In genomic region chr11:90664345-90664986, GRCm38 (mm10) we compare ENCODE assay signal across 8 mouse cellular contexts. TPM values are rescaled to one million over a fixed set of nuclear protein-coding genes. Genes with fewer than 3 reads are reported as not detected.
DNase-seq lines count a peak whose midpoint lies in the region; ATAC-seq and TF ChIP-seq lines count a peak whose summit lies in the region.

No protein-coding gene starts in this region.

- DNase-seq in kidney, adult 2 months, result peak; percentile 19
- DNase-seq in kidney, postnatal 10 days, result no peak
- peak; percentile 41 for DNase-seq in limb, embryonic 11.5 days (ENCODE audit: low spot score)
- no peak for DNase-seq in adrenal gland, postnatal 10 days
- DNase-seq in adrenal gland, postnatal 4 days (ENCODE audit: low spot score in 2 of 2), result no peak
- DNase-seq in gastrocnemius, adult 2 months, result no peak

- no peak for TF ChIP-seq CTCF in kidney, adult 2 months (conservative IDR thresholded peaks at IDR 0.05; ENCODE audit: insufficient read depth, insufficient read length, low read depth, low read length)
- TF ChIP-seq CTCF in gastrocnemius, adult 2 months (IDR thresholded peaks at IDR 0.05), result no peak

- WGBS in kidney, adult 2 months, result 10% methylated on average over 8 of the region's 8 CpGs
- WGBS in embryonic facial prominence, embryonic 13.5 days, result 24% methylated on average over 8 of the region's 8 CpGs
- WGBS in limb, embryonic 11.5 days, result 4% methylated on average over 8 of the region's 8 CpGs
- 3% methylated on average over 8 of the region's 8 CpGs for WGBS in neural tube, embryonic 13.5 days

- H3K4me1 ChIP-seq in kidney, adult 2 months (ENCODE audit: control insufficient read depth, insufficient read depth, low read length), result 0 out of 2 replicates have a peak, but pooled peaks cover 5% of the 10 kb centered on the region
- H3K4me1 ChIP-seq in embryonic facial prominence, embryonic 13.5 days, result peaks cover 36% of the 10 kb centered on the region
- H3K4me1 ChIP-seq in limb, embryonic 11.5 days (ENCODE audit: control insufficient read depth, insufficient read depth, low read length), result peaks cover 13% of the 10 kb centered on the region
- peaks cover 33% of the 10 kb centered on the region for H3K4me1 ChIP-seq in neural tube, embryonic 13.5 days (replicated peaks)

- H3K27ac ChIP-seq in kidney, adult 2 months (ENCODE audit: insufficient read depth, low read depth, low read length), result peak overlapping the region; percentile 55; the same call in 1 of the 2 replicates
- peak overlapping the region; percentile 89 for H3K27ac ChIP-seq in embryonic facial prominence, embryonic 13.5 days
- H3K27ac ChIP-seq in limb, embryonic 11.5 days (replicated peaks; ENCODE audit: low read depth, low read length), result peak overlapping the region; percentile 57; the same call in 1 of the 2 replicates
- peak overlapping the region; percentile 42; the same call in 1 of the 2 replicates for H3K27ac ChIP-seq in neural tube, embryonic 13.5 days (replicated peaks)
- H3K27ac ChIP-seq in gastrocnemius, adult 2 months, result no peak overlapping the region; the same call in 1 of the 2 replicates

- no peak for TF ChIP-seq POLR2A in kidney, adult 2 months (IDR thresholded peaks at IDR 0.05; ENCODE audit: low read depth, low read length)

- ATAC-seq in embryonic facial prominence, embryonic 13.5 days (ENCODE audit: insufficient number of reproducible peaks, insufficient read depth, low FRiP score, low TSS enrichment, low read depth), result 0 out of 2 replicates have a peak, but pooled peaks have one; percentile 24
- no peak for ATAC-seq in limb, embryonic 11.5 days (ENCODE audit: insufficient number of reproducible peaks, low FRiP score, low TSS enrichment, low read depth)
- ATAC-seq in neural tube, embryonic 13.5 days (ENCODE audit: low read depth), result no peak

- intact Hi-C loops in gastrocnemius, adult 2 months (cut with DNase I), result no loop called here

- H3K9ac ChIP-seq in embryonic facial prominence, embryonic 13.5 days, result 0 out of 2 replicates have a peak overlapping the region, but pooled peaks have one; percentile 28
- H3K9ac ChIP-seq in limb, embryonic 11.5 days (ENCODE audit: low read length), result no peak overlapping the region
- no peak overlapping the region for H3K9ac ChIP-seq in neural tube, embryonic 13.5 days

- H3K9me3 ChIP-seq in embryonic facial prominence, embryonic 13.5 days, result no peaks in the 10 kb centered on the region
- no peaks in the 10 kb centered on the region for H3K9me3 ChIP-seq in limb, embryonic 11.5 days (ENCODE audit: control insufficient read depth, low read length)
- H3K9me3 ChIP-seq in neural tube, embryonic 13.5 days, result no peaks in the 10 kb centered on the region

- no peaks in the 10 kb centered on the region for H3K27me3 ChIP-seq in kidney, adult 2 months (replicated peaks; ENCODE audit: control insufficient read depth, insufficient read depth, low read length)
- H3K27me3 ChIP-seq in embryonic facial prominence, embryonic 13.5 days, result no peaks in the 10 kb centered on the region
- H3K27me3 ChIP-seq in limb, embryonic 11.5 days (ENCODE audit: control insufficient read depth, insufficient read depth, low read length), result no peaks in the 10 kb centered on the region
- no peaks in the 10 kb centered on the region for H3K27me3 ChIP-seq in neural tube, embryonic 13.5 days

- H3K36me3 ChIP-seq in kidney, adult 2 months (ENCODE audit: control insufficient read depth, insufficient read depth, low read length), result no peaks in the 10 kb centered on the region; the same call in 1 of the 2 replicates
- peaks cover 15% of the 10 kb centered on the region for H3K36me3 ChIP-seq in embryonic facial prominence, embryonic 13.5 days
- H3K36me3 ChIP-seq in limb, embryonic 11.5 days (ENCODE audit: control insufficient read depth, insufficient read depth, low read length), result no peaks in the 10 kb centered on the region
- H3K36me3 ChIP-seq in neural tube, embryonic 13.5 days, result 0 out of 2 replicates have a peak, but pooled peaks cover 5% of the 10 kb centered on the region

- no peak overlapping the region for H3K4me3 ChIP-seq in kidney, adult 2 months (ENCODE audit: insufficient read depth, low read depth, low read length)
- no peak overlapping the region for H3K4me3 ChIP-seq in embryonic facial prominence, embryonic 13.5 days
- no peak overlapping the region for H3K4me3 ChIP-seq in limb, embryonic 11.5 days (ENCODE audit: low read depth, low read length)
- no peak overlapping the region for H3K4me3 ChIP-seq in neural tube, embryonic 13.5 days
- H3K4me3 ChIP-seq in gastrocnemius, adult 2 months, result no peak overlapping the region

- H3K4me2 ChIP-seq in embryonic facial prominence, embryonic 13.5 days, result peak overlapping the region; percentile 41
- H3K4me2 ChIP-seq in limb, embryonic 11.5 days (ENCODE audit: low read depth, severe bottlenecking), result no peak overlapping the region
- no peak overlapping the region for H3K4me2 ChIP-seq in neural tube, embryonic 13.5 days

RNA-seq across cellular contexts. Expression of gene Tom1l1, which starts 23.7 kb away (rescaled TPM):
- 7.0 and 8.4 TPM in 2 replicates for polyA plus RNA-seq in kidney, adult 2 months (2012; rRNA removed)
- 33.4 and 39.2 TPM in 2 replicates for polyA plus RNA-seq in embryonic facial prominence, embryonic 13.5 days (2015; fragmentation: Nextera tagmentation; extraction: Ambion mirVana)
- 13.2 and 14.3 TPM in 2 replicates for polyA plus RNA-seq in limb, embryonic 11.5 days (2014; fragmentation: Nextera tagmentation; extraction: Ambion mirVana)
- polyA plus RNA-seq in neural tube, embryonic 13.5 days (2015; fragmentation: Nextera tagmentation; extraction: Ambion mirVana), result 20.7 and 21.4 TPM in 2 replicates
- total RNA-seq in adrenal gland, postnatal 10 days (2021), result 10 to 100 TPM; 25.0 to 31.4 TPM
- total RNA-seq in adrenal gland, postnatal 4 days (2021), result 10 to 100 TPM; 31.2 to 35.5 TPM
- total RNA-seq in gastrocnemius, adult 2 months (2021), result 10 to 100 TPM; 13.2 to 15.9 TPM

RNA-seq across cellular contexts. Expression of gene Cox11, which starts 26.5 kb away (rescaled TPM):
- polyA plus RNA-seq in kidney, adult 2 months (2012; rRNA removed), result 13.6 and 15.6 TPM in 2 replicates
- 42.2 and 42.8 TPM in 2 replicates for polyA plus RNA-seq in embryonic facial prominence, embryonic 13.5 days (2015; fragmentation: Nextera tagmentation; extraction: Ambion mirVana)
- polyA plus RNA-seq in limb, embryonic 11.5 days (2014; fragmentation: Nextera tagmentation; extraction: Ambion mirVana), result 27.9 and 30.7 TPM in 2 replicates
- 38.5 and 43.4 TPM in 2 replicates for polyA plus RNA-seq in neural tube, embryonic 13.5 days (2015; fragmentation: Nextera tagmentation; extraction: Ambion mirVana)
- total RNA-seq in adrenal gland, postnatal 10 days (2021), result 10 to 100 TPM; 24.5 to 28.6 TPM
- total RNA-seq in adrenal gland, postnatal 4 days (2021), result 10 to 100 TPM; 22.1 to 23.4 TPM
- 10 to 100 TPM; 20.1 to 27.9 TPM for total RNA-seq in gastrocnemius, adult 2 months (2021)

RNA-seq across cellular contexts. Expression of gene Stxbp4, which starts 26.6 kb away (rescaled TPM):
- 5.0 TPM in 2 replicates for polyA plus RNA-seq in kidney, adult 2 months (2012; rRNA removed)
- 39.4 and 42.8 TPM in 2 replicates for polyA plus RNA-seq in embryonic facial prominence, embryonic 13.5 days (2015; fragmentation: Nextera tagmentation; extraction: Ambion mirVana)
- 44.1 and 46.2 TPM in 2 replicates for polyA plus RNA-seq in limb, embryonic 11.5 days (2014; fragmentation: Nextera tagmentation; extraction: Ambion mirVana)
- 23.0 and 24.9 TPM in 2 replicates for polyA plus RNA-seq in neural tube, embryonic 13.5 days (2015; fragmentation: Nextera tagmentation; extraction: Ambion mirVana)
- total RNA-seq in adrenal gland, postnatal 10 days (2021), result 1 to 10 TPM; 6.4 to 9.1 TPM
- total RNA-seq in adrenal gland, postnatal 4 days (2021), result 10 to 100 TPM; 11.5 to 12.4 TPM
- total RNA-seq in gastrocnemius, adult 2 months (2021), result 10 to 100 TPM; 14.8 to 16.8 TPM

Comparison
In these comparisons a context has a peak if more than half of its experiments do, and no peak if none do; other contexts are left out.
1. DNase-seq: peak in kidney, adult 2 months (single experiment) and limb, embryonic 11.5 days (single experiment); none in kidney, postnatal 10 days (single experiment), adrenal gland, postnatal 10 days (single experiment), adrenal gland, postnatal 4 days (0 of 2) and gastrocnemius, adult 2 months (single experiment).